Mouse (Mus musculus): ENCODE data around the gene Mettl27. TPM values are rescaled to one million over a fixed set of nuclear protein-coding genes. Genes with fewer than 3 reads are reported as not detected.

Gene Mettl27
- total and polyA plus RNA-seq, 2 experiments from 2014 or later = 8.3 to 9.4 TPM

- 86% methylated on average over 1 of the region's 1 CpGs for WGBS
- no peak overlapping the region for H3K9ac ChIP-seq (replicated peaks; ENCODE audit: low read depth, low read length)
- no peak overlapping the region for H3K27ac ChIP-seq (ENCODE audit: low read depth)
- no peaks in the 10 kb centered on the region for H3K4me1 ChIP-seq (ENCODE audit: control insufficient read depth, insufficient read depth)
- no peak overlapping the region for H3K4me3 ChIP-seq (ENCODE audit: low read depth, low read length)
- H3K27me3 ChIP-seq (ENCODE audit: control insufficient read depth, insufficient read depth, low read length) = peaks cover 44% of the 10 kb centered on the region
- no peak for DNase-seq (ENCODE audit: low spot score)
- H3K36me3 ChIP-seq (replicated peaks; ENCODE audit: control insufficient read depth, insufficient read depth, low read length) = no peaks in the 10 kb centered on the region
- no peak overlapping the region for H3K4me2 ChIP-seq (ENCODE audit: low read depth, low read length)
- ATAC-seq (ENCODE audit: insufficient read depth, low read depth) = no peak
- H3K9me3 ChIP-seq (replicated peaks; ENCODE audit: control insufficient read depth, low read length) = no peaks in the 10 kb centered on the region
- no peak for TF ChIP-seq EP300 (IDR thresholded peaks at IDR 0.05; ENCODE audit: low read depth)
- TF ChIP-seq CTCF (IDR thresholded peaks at IDR 0.05; ENCODE audit: low read depth) = no peak
These were observed 50.9 kb downstream of the Mettl27 start for GRCm38 (mm10) chr5:134983111-134983510.

GRCm38 (mm10) chr5:134983771-134984170 lies 51.6 kb downstream of the Mettl27 start:
- Histone ChIP-seq H3K36me3 (replicated peaks; ENCODE audit: control insufficient read depth, insufficient read depth, low read length) (no peaks in the 10 kb centered on the region), H3K4me3 (ENCODE audit: low read depth, low read length) (no peak overlapping the region), H3K4me1 (ENCODE audit: control insufficient read depth, insufficient read depth) (no peaks in the 10 kb centered on the region), H3K4me2 (ENCODE audit: low read depth, low read length) (no peak overlapping the region), H3K27me3 (ENCODE audit: control insufficient read depth, insufficient read depth, low read length) (peaks cover 50% of the 10 kb centered on the region), H3K9ac (replicated peaks; ENCODE audit: low read depth, low read length) (no peak overlapping the region), H3K9me3 (replicated peaks; ENCODE audit: control insufficient read depth, low read length) (no peaks in the 10 kb centered on the region), H3K27ac (ENCODE audit: low read depth) (no peak overlapping the region)
- TF ChIP-seq EP300 (IDR thresholded peaks at IDR 0.05; ENCODE audit: low read depth) = no peak
- TF ChIP-seq CTCF (IDR thresholded peaks at IDR 0.05; ENCODE audit: low read depth) = no peak
- ATAC-seq (ENCODE audit: insufficient read depth, low read depth) (no peak), DNase-seq (ENCODE audit: low spot score) (no peak)
- WGBS = 51% methylated on average over 3 of the region's 3 CpGs

- peak within 1 kb of the TSS; percentile 27 for H3K4me3 ChIP-seq (ENCODE audit: low read depth, low read length)
- no peak within 1 kb of the TSS for H3K27ac ChIP-seq (ENCODE audit: low read depth)
- WGBS = 2% methylated on average over 25 of the region's 25 CpGs
- peaks cover 59% of the 10 kb centered on the region for H3K27me3 ChIP-seq (ENCODE audit: control insufficient read depth, insufficient read depth, low read length)
- no peak within 1 kb of the TSS for H3K9ac ChIP-seq (replicated peaks; ENCODE audit: low read depth, low read length)
- H3K36me3 ChIP-seq (replicated peaks; ENCODE audit: control insufficient read depth, insufficient read depth, low read length) = no peaks in the 10 kb centered on the region
- ATAC-seq (ENCODE audit: insufficient read depth, low read depth) (peak; percentile 67), DNase-seq (ENCODE audit: low spot score) (peak; percentile 26)
- H3K4me2 ChIP-seq (ENCODE audit: low read depth, low read length) = peak within 1 kb of the TSS; percentile 39
- no peak for TF ChIP-seq CTCF (IDR thresholded peaks at IDR 0.05; ENCODE audit: low read depth)
- H3K9me3 ChIP-seq (replicated peaks; ENCODE audit: control insufficient read depth, low read length) = no peaks in the 10 kb centered on the region
- H3K4me1 ChIP-seq (ENCODE audit: control insufficient read depth, insufficient read depth) = no peaks in the 10 kb centered on the region
These were observed 53.6 kb downstream of the Mettl27 start, which contains the start of gene Cldn3 for GRCm38 (mm10) chr5:134985633-134986297. TSS of gene Cldn3 (plus strand) at chr5:134986214.

GRCm38 (mm10) chr5:134986298-134987268 lies 54.4 kb downstream of the Mettl27 start:
- ATAC-seq (ENCODE audit: insufficient read depth, low read depth) (peak; percentile 10; the same call in 1 of the 2 replicates), DNase-seq (ENCODE audit: low spot score) (no peak)
- H3K27ac ChIP-seq (ENCODE audit: low read depth) = no peak overlapping the region

GRCm38 (mm10) chr5:134989166-134989565 lies 57.0 kb downstream of the Mettl27 start:
- DNase-seq (ENCODE audit: low spot score) = no peak
- no peaks in the 10 kb centered on the region for H3K9me3 ChIP-seq (replicated peaks; ENCODE audit: control insufficient read depth, low read length)

More at GRCm38 (mm10) chr5:134986298-134987268, 54.4 kb downstream of the Mettl27 start:
- Histone ChIP-seq H3K27me3 (ENCODE audit: control insufficient read depth, insufficient read depth, low read length) (peaks cover 62% of the 10 kb centered on the region), H3K9me3 (replicated peaks; ENCODE audit: control insufficient read depth, low read length) (no peaks in the 10 kb centered on the region), H3K4me3 (ENCODE audit: low read depth, low read length) (peak overlapping the region; percentile 27), H3K4me2 (ENCODE audit: low read depth, low read length) (peak overlapping the region; percentile 39), H3K9ac (replicated peaks; ENCODE audit: low read depth, low read length) (no peak overlapping the region), H3K36me3 (replicated peaks; ENCODE audit: control insufficient read depth, insufficient read depth, low read length) (no peaks in the 10 kb centered on the region), H3K4me1 (ENCODE audit: control insufficient read depth, insufficient read depth) (no peaks in the 10 kb centered on the region)
- TF ChIP-seq CTCF (IDR thresholded peaks at IDR 0.05; ENCODE audit: low read depth) (no peak), EP300 (IDR thresholded peaks at IDR 0.05; ENCODE audit: low read depth) (no peak)
- 5% methylated on average over 78 of the region's 79 CpGs for WGBS

More at GRCm38 (mm10) chr5:134989166-134989565, 57.0 kb downstream of the Mettl27 start:
- Histone ChIP-seq H3K36me3 (replicated peaks; ENCODE audit: control insufficient read depth, insufficient read depth, low read length) (no peaks in the 10 kb centered on the region), H3K9ac (replicated peaks; ENCODE audit: low read depth, low read length) (no peak overlapping the region), H3K27ac (ENCODE audit: low read depth) (no peak overlapping the region), H3K27me3 (ENCODE audit: control insufficient read depth, insufficient read depth, low read length) (peaks cover 57% of the 10 kb centered on the region), H3K4me1 (ENCODE audit: control insufficient read depth, insufficient read depth) (no peaks in the 10 kb centered on the region), H3K4me3 (ENCODE audit: low read depth, low read length) (no peak overlapping the region), H3K4me2 (ENCODE audit: low read depth, low read length) (no peak overlapping the region)
- TF ChIP-seq EP300 (IDR thresholded peaks at IDR 0.05; ENCODE audit: low read depth) (no peak), CTCF (IDR thresholded peaks at IDR 0.05; ENCODE audit: low read depth) (no peak)
- ATAC-seq (ENCODE audit: insufficient read depth, low read depth) = no peak
- WGBS = 59% methylated on average over 11 of the region's 11 CpGs

All from heart, postnatal 0 days (tissue).